Mouse (Mus musculus) thymus, adult 2 months (tissue): ENCODE results near the gene Arhgef19.

Experiments used
- CTCF ChIP-seq: fragments of 200-500 bp; IDR thresholded peaks from 2 replicates; pipeline ENCODE4 v1.5.1; 2012; ENCODE audit warnings: mild to moderate bottlenecking, control low read depth, low read length, moderate library complexity, borderline replicate concordance; ENCODE audit not compliant: control insufficient read depth, poor library complexity, insufficient read depth; ENCODE audit errors: extremely low read depth
- POLR2A ChIP-seq: fragments of 200-500 bp; IDR thresholded peaks from 2 replicates; pipeline ENCODE4 v1.6.1; 2012; ENCODE audit warnings: mild to moderate bottlenecking, low read length, control low read depth, moderate library complexity; ENCODE audit not compliant: control insufficient read depth, poor library complexity, insufficient read depth; ENCODE audit errors: extremely low read depth

DNA sequence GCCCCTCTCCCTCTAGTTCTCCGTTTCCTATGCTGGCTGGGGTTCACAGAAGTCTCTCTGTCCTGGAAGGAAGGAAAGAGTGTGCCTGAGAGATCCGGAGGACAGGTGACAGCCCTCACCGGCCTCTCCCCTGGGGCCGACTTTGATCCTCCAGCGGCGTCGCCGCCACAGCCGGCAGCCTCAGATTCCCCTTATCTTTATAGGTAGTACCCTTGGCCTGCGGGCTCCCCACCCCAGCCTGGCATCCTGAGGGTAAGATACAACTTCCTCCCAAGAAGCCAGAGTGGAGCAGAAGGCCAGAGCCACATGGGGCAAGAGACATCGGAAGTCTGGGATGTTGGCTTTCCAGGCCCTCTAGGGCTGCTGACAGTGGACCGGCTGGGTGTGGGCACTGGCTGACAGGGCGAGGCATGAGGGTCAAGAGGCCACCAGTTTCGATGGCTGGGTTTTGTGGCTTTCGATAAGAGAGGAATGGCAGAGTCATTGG lies 48.3 kb downstream of the Arhgef19 start:
- TF ChIP-seq CTCF = no peak
- no peak for TF ChIP-seq POLR2A
